Mouse (Mus musculus): ENCODE data around the gene Neu1. TPM values are rescaled to one million over a fixed set of nuclear protein-coding genes. Genes with fewer than 3 reads are reported as not detected.
A peak's percentile ranks its signal among the peaks of the same experiment; 100 is the strongest.
"Not testable (repeated sequence)": the region's sequence is repeated elsewhere in the genome, so short reads cannot be mapped to it uniquely, and the experiment has no call there.

Gene Neu1
- total RNA-seq, 2 experiments from 2014 or later: 13.2 to 16.5 TPM

GRCm38 (mm10) chr17:34959130-34959778 is 28.2 kb downstream of the Neu1 start, which contains the start of gene Hspa1b:
Gene Hspa1b (minus strand): TSS chr17:34959238.
- DNase-seq: peak; percentile 94
- intact Hi-C loops (cut with DNase I): not testable (repeated sequence)

GRCm38 (mm10) chr17:34959881-34960515 is 28.9 kb downstream of the Neu1 start:
- DNase-seq: peak in 1 of 2 experiments; percentile 54
- intact Hi-C loops (cut with DNase I): no loop called here

GRCm38 (mm10) chr17:34960702-34961493 is 29.8 kb downstream of the Neu1 start:
- intact Hi-C loops (cut with DNase I): no loop called here
- DNase-seq: no peak

- intact Hi-C loops (cut with DNase I): no loop called here
- DNase-seq: no peak
Observed at GRCm38 (mm10) chr17:34962125-34962524, 31.1 kb downstream of the Neu1 start.

GRCm38 (mm10) chr17:34962841-34963240 is 31.8 kb downstream of the Neu1 start:
- DNase-seq: no peak
- intact Hi-C loops (cut with DNase I): no loop called here

- intact Hi-C loops (cut with DNase I): no loop called here
- DNase-seq: no peak
Observed at GRCm38 (mm10) chr17:34964640-34965049, 33.6 kb downstream of the Neu1 start.

- intact Hi-C loops (cut with DNase I): no loop called here
- no peak for DNase-seq
Observed at GRCm38 (mm10) chr17:34965627-34966026, 34.6 kb downstream of the Neu1 start.

- DNase-seq; intact Hi-C loops (cut with DNase I): not testable (repeated sequence)
Observed at GRCm38 (mm10) chr17:34969822-34970221, 38.8 kb downstream of the Neu1 start, which contains the start of gene Gm20481. Gene Gm20481 (plus strand): TSS chr17:34969912.

GRCm38 (mm10) chr17:34970850-34971249 is 39.8 kb downstream of the Neu1 start:
- DNase-seq; intact Hi-C loops (cut with DNase I): not testable (repeated sequence)

GRCm38 (mm10) chr17:34971694-34972068 is 40.6 kb downstream of the Neu1 start:
- intact Hi-C loops (cut with DNase I); DNase-seq: not testable (repeated sequence)

- peak; percentile 91 to 93 for DNase-seq
- intact Hi-C loops (cut with DNase I): not testable (repeated sequence)
Observed at GRCm38 (mm10) chr17:34972069-34972749, 41.2 kb downstream of the Neu1 start, which contains the start of the genes Hspa1a and Hspa1l. Gene Hspa1a (minus strand): TSS chr17:34972156. Gene Hspa1l (plus strand): TSS chr17:34972703.

GRCm38 (mm10) chr17:34975581-34976492 is 44.8 kb downstream of the Neu1 start:
- DNase-seq: no peak
- intact Hi-C loops (cut with DNase I): no loop called here

GRCm38 (mm10) chr17:34977000-34977399 is 45.9 kb downstream of the Neu1 start:
- intact Hi-C loops (cut with DNase I): no loop called here
- no peak for DNase-seq

- intact Hi-C loops (cut with DNase I): loop anchor here (1.0 kb wide), 1 partner anchor 23 kb away; no protein-coding TSS in a partner anchor
- DNase-seq: no peak
Observed at GRCm38 (mm10) chr17:34978239-34978638, 47.2 kb downstream of the Neu1 start.

GRCm38 (mm10) chr17:34979631-34980030 is 48.6 kb downstream of the Neu1 start:
- no peak for DNase-seq
- intact Hi-C loops (cut with DNase I): loop anchor here (10.0 kb wide), 1 partner anchor 45 kb away; the partner anchor contains the start of gene Neu1

GRCm38 (mm10) chr17:34980655-34981054 is 49.6 kb downstream of the Neu1 start:
- peak in 1 of 2 experiments; percentile 44 for DNase-seq
- intact Hi-C loops (cut with DNase I): loop anchor here (1.0 to 10.0 kb wide), 2 partner anchors 28 to 46 kb away; partner anchors contain the start of gene Neu1

GRCm38 (mm10) chr17:34981690-34982180 is 50.7 kb downstream of the Neu1 start, which contains the start of gene Lsm2:
Gene Lsm2 (plus strand): TSS chr17:34981862.
- intact Hi-C loops (cut with DNase I): loop anchor here (1.0 to 10.0 kb wide), 3 partner anchors 19 to 47 kb away; partner anchors contain the start of genes Neu1 and Vars
- peak; percentile 90 to 97 for DNase-seq

- intact Hi-C loops (cut with DNase I): loop anchor here (2.0 to 10.0 kb wide), 2 partner anchors 18 to 48 kb away; partner anchors contain the start of genes Neu1 and Vars
- no peak for DNase-seq
Observed at GRCm38 (mm10) chr17:34982328-34982727, 51.3 kb downstream of the Neu1 start.

- no peak for DNase-seq
- intact Hi-C loops (cut with DNase I): loop anchor here (2.0 to 10.0 kb wide), 2 partner anchors 49 to 133 kb away; partner anchors contain the start of genes Nelfe, Neu1 and Skiv2l
Observed at GRCm38 (mm10) chr17:34984218-34984617, 53.2 kb downstream of the Neu1 start.

Measured in heart, postnatal 36 days (tissue).